Mouse (Mus musculus): ENCODE data around the gene Wscd2.

DNA sequence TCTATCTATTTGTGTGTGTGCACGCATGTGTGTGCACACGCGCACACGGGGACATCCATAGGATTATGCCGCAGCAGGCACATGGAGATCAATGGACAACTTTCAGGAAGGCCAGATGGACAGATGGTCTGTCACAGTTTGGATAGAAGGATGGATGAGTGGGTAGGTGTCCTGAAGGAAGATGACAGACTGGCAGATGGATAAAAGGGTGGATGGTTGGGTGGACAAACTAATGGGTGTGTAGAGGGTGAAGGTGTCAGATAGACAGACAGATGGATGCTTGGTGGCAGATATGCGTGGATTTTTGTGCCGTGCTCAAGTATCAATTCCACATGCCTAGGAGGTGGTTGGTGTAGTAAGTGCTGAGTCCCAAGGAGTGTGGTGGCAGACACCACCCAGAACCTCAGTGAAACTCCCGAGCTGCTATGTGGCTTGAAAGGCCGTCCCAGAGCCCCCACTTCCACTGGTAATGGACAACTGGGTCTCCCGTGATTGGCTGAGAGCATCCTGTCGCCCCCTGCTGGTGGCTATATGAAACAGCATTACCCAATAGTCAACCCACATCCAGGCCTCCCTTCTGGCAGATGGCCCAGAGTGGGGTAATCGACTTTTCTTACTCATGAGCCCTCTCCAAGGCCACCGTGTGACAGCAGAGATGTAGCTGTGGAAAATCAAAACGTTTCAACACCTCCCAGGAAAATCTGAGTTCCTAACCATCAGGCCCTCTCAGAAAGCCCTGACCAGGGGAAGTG is 58.0 kb downstream of the Wscd2 start:
- TF ChIP-seq CTCF (conservative IDR thresholded peaks at IDR 0.05; ENCODE audit: low read length) (peak; percentile 82), NANOG (IDR thresholded peaks at IDR 0.05; ENCODE audit: borderline replicate concordance, low read length) (no peak), POU5F1 (IDR thresholded peaks at IDR 0.05; ENCODE audit: borderline replicate concordance, low read length) (no peak)
